Mouse (Mus musculus) myocyte (in vitro differentiated cells): ENCODE data around the gene Insig1. TPM values are rescaled to one million over a fixed set of nuclear protein-coding genes. Genes with fewer than 3 reads are reported as not detected.

Source experiments
- H3K27me3 ChIP-seq: one replicate; pipeline ENCODE4 v1.6.1; 2011; ENCODE audit not compliant: control insufficient read depth, insufficient read depth, insufficient read length
- H3K36me3 ChIP-seq: one replicate; pipeline ENCODE4 v1.6.1; 2011; ENCODE audit not compliant: control insufficient read depth, insufficient read depth
- H3K4me2 ChIP-seq: one replicate; pipeline ENCODE4 v1.6.1; 2011; ENCODE audit warnings: low read depth, control low read depth
- H3K4me3 ChIP-seq: one replicate; pipeline ENCODE4 v1.5.1; 2011; ENCODE audit warnings: mild to moderate bottlenecking, control low read depth, moderate library complexity
- H3K79me2 ChIP-seq: one replicate; pipeline ENCODE4 v1.6.1; 2011; ENCODE audit not compliant: control insufficient read depth, insufficient read depth
- H3ac ChIP-seq: one replicate; pipeline ENCODE4 v1.6.1; 2011; ENCODE audit not compliant: control insufficient read depth, insufficient read length
- CEBPB ChIP-seq: IDR thresholded peaks from 2 replicates; pipeline ENCODE4 v1.6.1; 2011; ENCODE audit warnings: mild to moderate bottlenecking, moderate library complexity; ENCODE audit not compliant: poor library complexity, insufficient read depth, severe bottlenecking
- E2F4 ChIP-seq: IDR thresholded peaks from one replicate; pipeline ENCODE4 v1.6.1; 2011; ENCODE audit warnings: mild to moderate bottlenecking, control low read depth, moderate library complexity; ENCODE audit not compliant: insufficient read depth
- MAX ChIP-seq: IDR thresholded peaks from one replicate; pipeline ENCODE4 v1.6.1; 2011; ENCODE audit warnings: low read depth, mild to moderate bottlenecking, control low read depth
- MYOD1 ChIP-seq, 3 experiments: IDR thresholded peaks; one replicate each; pipeline ENCODE4 v1.6.1; 2011; ENCODE audit warnings: control low read depth in 2 of 3, low read depth in 2 of 3, mild to moderate bottlenecking in 2 of 3, moderate library complexity in 1 of 3; ENCODE audit not compliant: insufficient read length in 2 of 3, control insufficient read depth in 1 of 3
- MYOG ChIP-seq, 3 experiments: IDR thresholded peaks; one replicate each; pipeline ENCODE4 v1.6.1; 2011; ENCODE audit warnings: control low read depth in 2 of 3, low read depth in 2 of 3, mild to moderate bottlenecking in 2 of 3; ENCODE audit not compliant: insufficient read length in 2 of 3, control insufficient read depth in 1 of 3, insufficient read depth in 1 of 3
- POLR2A ChIP-seq: IDR thresholded peaks from one replicate; pipeline ENCODE4 v1.6.1; 2011; ENCODE audit warnings: low read depth, mild to moderate bottlenecking, control low read depth, moderate library complexity; ENCODE audit not compliant: insufficient read length
- POLR2AphosphoS2 ChIP-seq: IDR thresholded peaks from one replicate; pipeline ENCODE4 v1.6.1; 2011; ENCODE audit warnings: low read depth, control low read depth; ENCODE audit not compliant: insufficient read length
- REST ChIP-seq: IDR thresholded peaks from one replicate; pipeline ENCODE4 v1.6.1; 2011; ENCODE audit warnings: mild to moderate bottlenecking, control low read depth, moderate library complexity; ENCODE audit not compliant: insufficient read depth, insufficient read length
- SRF ChIP-seq: IDR thresholded peaks from one replicate; pipeline ENCODE4 v1.6.1; 2011; ENCODE audit warnings: low read depth; ENCODE audit not compliant: control insufficient read depth, insufficient read length
- TCF12 ChIP-seq: IDR thresholded peaks from one replicate; pipeline ENCODE4 v1.6.1; 2011; ENCODE audit warnings: mild to moderate bottlenecking, control low read depth; ENCODE audit not compliant: poor library complexity, insufficient read depth, severe bottlenecking
- TCF3 ChIP-seq: IDR thresholded peaks from one replicate; pipeline ENCODE4 v1.6.1; 2011; ENCODE audit warnings: low read depth, control low read depth; ENCODE audit not compliant: insufficient read length
- USF1 ChIP-seq: IDR thresholded peaks from one replicate; pipeline ENCODE4 v1.6.1; 2011; ENCODE audit warnings: low read depth, mild to moderate bottlenecking, control low read depth, moderate library complexity
- polyA plus RNA-seq: library from polyadenylated mRNA; unstranded; fragments of >200 nt; fragmentation: generic; extraction: Trizol; gene quantifications from one replicate; pipeline ENCODE4 v1.2.1, GENCODE M21; 2012; ENCODE audit warnings: missing spikeins

Gene Insig1
- polyA plus RNA-seq, 1 experiment, result 67.4 TPM

DNA sequence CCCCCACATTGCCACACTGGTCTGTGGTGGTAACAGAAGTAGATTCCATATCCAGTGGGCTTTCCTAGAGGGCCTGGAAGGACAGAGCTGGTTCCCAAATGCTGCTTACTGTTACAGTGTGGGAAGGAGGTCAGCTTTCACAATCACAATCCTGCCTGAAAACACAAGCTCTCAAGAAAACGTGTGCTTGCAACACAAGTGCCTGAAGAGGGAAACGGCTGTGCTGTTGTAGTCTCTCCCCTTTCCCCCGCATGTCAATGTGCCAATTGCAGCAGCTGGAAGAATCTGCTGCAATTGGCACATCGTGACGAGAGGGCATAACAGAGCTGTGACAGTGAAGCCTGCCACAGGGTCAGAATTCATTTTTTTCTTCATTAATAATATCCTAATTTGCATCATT is 33.5 kb upstream of the Insig1 start:
- H3K36me3 ChIP-seq, result no peaks in the 10 kb centered on the region
- H3K79me2 ChIP-seq, result no peaks in the 10 kb centered on the region
- H3K4me3 ChIP-seq, result no peak overlapping the region
- H3K4me2 ChIP-seq, result peak overlapping the region; percentile 73
- no peaks in the 10 kb centered on the region for H3K27me3 ChIP-seq
- no peak overlapping the region for H3ac ChIP-seq
- TF ChIP-seq MYOG (IDR thresholded peaks at IDR 0.05; ENCODE audit: control insufficient read depth in 1 of 3, insufficient read depth in 1 of 3, insufficient read length in 2 of 3, low read depth in 2 of 3) (peak in 1 of 3 experiments; percentile 8), CEBPB (0 out of 2 replicates have a peak, but pooled peaks have one; percentile 5), SRF (no peak), MYOD1 (IDR thresholded peaks at IDR 0.05; ENCODE audit: control insufficient read depth in 1 of 3, insufficient read length in 2 of 3, low read depth in 2 of 3) (peak in 1 of 3 experiments; percentile 58), MAX (no peak), USF1 (no peak)

- H3K36me3 ChIP-seq, result no peaks in the 10 kb centered on the region
- no peak overlapping the region for H3K4me3 ChIP-seq
- no peaks in the 10 kb centered on the region for H3K27me3 ChIP-seq
- peak overlapping the region; percentile 73 for H3K4me2 ChIP-seq
- TF ChIP-seq MYOG (IDR thresholded peaks at IDR 0.05; ENCODE audit: control insufficient read depth in 1 of 3, insufficient read depth in 1 of 3, insufficient read length in 2 of 3, low read depth in 2 of 3) (no peak), E2F4 (no peak), CEBPB (no peak), SRF (no peak), TCF3 (no peak), MYOD1 (IDR thresholded peaks at IDR 0.05; ENCODE audit: control insufficient read depth in 1 of 3, insufficient read length in 2 of 3, low read depth in 2 of 3) (no peak), USF1 (no peak)
- no peak overlapping the region for H3ac ChIP-seq
- no peaks in the 10 kb centered on the region for H3K79me2 ChIP-seq
These were observed 33.0 kb upstream of the Insig1 start for GRCm38 (mm10) chr5:28038115-28038514.

GRCm38 (mm10) chr5:28039746-28040655 is 31.2 kb upstream of the Insig1 start:
- Histone ChIP-seq H3K4me2 (peak overlapping the region; percentile 10), H3K79me2 (no peaks in the 10 kb centered on the region), H3K4me3 (no peak overlapping the region), H3K27me3 (no peaks in the 10 kb centered on the region), H3ac (no peak overlapping the region), H3K36me3 (no peaks in the 10 kb centered on the region)
- TF ChIP-seq CEBPB (no peak), SRF (no peak), MYOD1 (IDR thresholded peaks at IDR 0.05; ENCODE audit: control insufficient read depth in 1 of 3, insufficient read length in 2 of 3, low read depth in 2 of 3) (no peak), MAX (no peak), POLR2A (no peak), REST (no peak), TCF12 (no peak), E2F4 (no peak), MYOG (IDR thresholded peaks at IDR 0.05; ENCODE audit: control insufficient read depth in 1 of 3, insufficient read depth in 1 of 3, insufficient read length in 2 of 3, low read depth in 2 of 3) (no peak), USF1 (no peak), POLR2AphosphoS2 (no peak), TCF3 (no peak)

GRCm38 (mm10) chr5:28040726-28041125 is 30.4 kb upstream of the Insig1 start:
- Histone ChIP-seq H3ac (no peak overlapping the region), H3K27me3 (no peaks in the 10 kb centered on the region), H3K4me3 (no peak overlapping the region), H3K36me3 (no peaks in the 10 kb centered on the region), H3K4me2 (peak overlapping the region; percentile 10), H3K79me2 (no peaks in the 10 kb centered on the region)
- TF ChIP-seq CEBPB (no peak), MYOG (IDR thresholded peaks at IDR 0.05; ENCODE audit: control insufficient read depth in 1 of 3, insufficient read depth in 1 of 3, insufficient read length in 2 of 3, low read depth in 2 of 3) (no peak), MAX (no peak), REST (no peak), TCF12 (no peak), TCF3 (no peak), E2F4 (no peak), USF1 (no peak), SRF (no peak), POLR2A (no peak), POLR2AphosphoS2 (no peak), MYOD1 (IDR thresholded peaks at IDR 0.05; ENCODE audit: control insufficient read depth in 1 of 3, insufficient read length in 2 of 3, low read depth in 2 of 3) (no peak)

DNA sequence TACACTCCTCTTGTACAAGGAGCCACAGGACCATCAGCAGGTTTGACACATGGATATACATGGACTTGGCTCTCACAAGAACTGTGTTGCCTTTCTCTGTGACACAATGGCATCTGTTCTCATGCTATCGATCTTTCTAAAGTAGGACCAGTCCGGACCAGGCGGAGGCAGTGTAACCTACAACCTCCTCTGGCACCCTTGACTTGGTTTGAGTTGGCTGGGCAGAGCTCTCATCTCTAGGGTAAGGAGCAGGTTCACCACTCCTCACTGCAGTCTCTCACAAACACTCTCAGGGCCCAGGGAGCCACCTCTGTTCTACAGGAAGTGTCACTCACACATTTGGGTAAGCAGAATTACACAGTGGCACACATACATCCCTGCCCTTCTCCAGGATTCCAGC is 29.1 kb upstream of the Insig1 start:
- H3K27me3 ChIP-seq, result no peaks in the 10 kb centered on the region
- no peak for TF ChIP-seq TCF12
- TF ChIP-seq E2F4, result no peak
- TF ChIP-seq SRF, result no peak
- no peak for TF ChIP-seq CEBPB
- TF ChIP-seq MAX, result no peak
- no peak for TF ChIP-seq MYOG (IDR thresholded peaks at IDR 0.05; ENCODE audit: control insufficient read depth in 1 of 3, insufficient read depth in 1 of 3, insufficient read length in 2 of 3, low read depth in 2 of 3)
- TF ChIP-seq MYOD1 (IDR thresholded peaks at IDR 0.05; ENCODE audit: control insufficient read depth in 1 of 3, insufficient read length in 2 of 3, low read depth in 2 of 3), result no peak
- no peak for TF ChIP-seq POLR2AphosphoS2
- no peak for TF ChIP-seq USF1
- TF ChIP-seq POLR2A, result no peak
- no peak for TF ChIP-seq REST
- no peak for TF ChIP-seq TCF3
- no peak overlapping the region for H3ac ChIP-seq
- H3K4me2 ChIP-seq, result no peak overlapping the region
- no peaks in the 10 kb centered on the region for H3K79me2 ChIP-seq
- no peaks in the 10 kb centered on the region for H3K36me3 ChIP-seq
- H3K4me3 ChIP-seq, result no peak overlapping the region
